Mouse (Mus musculus): ENCODE data around the gene B3galt1. TPM values are rescaled to one million over a fixed set of nuclear protein-coding genes. Genes with fewer than 3 reads are reported as not detected.

The B3galt1 gene
- polyA plus RNA-seq, 1 experiment from 2014 or later: 0.33 TPM

- Histone ChIP-seq H3K27ac (ENCODE audit: low read length) (no peak overlapping the region), H3K9ac (ENCODE audit: low read depth, low read length) (no peak overlapping the region), H3K27me3 (ENCODE audit: control insufficient read depth, insufficient read depth, low read depth, low read length) (no peaks in the 10 kb centered on the region), H3K4me2 (ENCODE audit: low read depth, low read length) (no peak overlapping the region), H3K36me3 (ENCODE audit: control insufficient read depth, insufficient read depth) (no peaks in the 10 kb centered on the region), H3K9me3 (replicated peaks; ENCODE audit: control insufficient read depth, low read length) (no peaks in the 10 kb centered on the region), H3K4me1 (ENCODE audit: control insufficient read depth, low read depth, low read length) (no peaks in the 10 kb centered on the region), H3K4me3 (ENCODE audit: low read depth, low read length) (no peak overlapping the region)
- 66% methylated on average over 4 of the region's 4 CpGs for WGBS (ENCODE audit: insufficient replicate concordance)
- no peak for ATAC-seq (ENCODE audit: low read depth)
Measured at GRCm38 (mm10) chr2:68162012-68162411, 596.3 kb downstream of the B3galt1 start.

- WGBS (ENCODE audit: insufficient replicate concordance): 52% methylated on average over 10 of the region's 10 CpGs
Measured at GRCm38 (mm10) chr2:68171306-68171705, 605.6 kb downstream of the B3galt1 start.

More at GRCm38 (mm10) chr2:68171306-68171705, 605.6 kb downstream of the B3galt1 start:
- Histone ChIP-seq H3K9ac (ENCODE audit: low read depth, low read length) (no peak overlapping the region), H3K9me3 (replicated peaks; ENCODE audit: control insufficient read depth, low read length) (no peaks in the 10 kb centered on the region), H3K4me3 (ENCODE audit: low read depth, low read length) (no peak overlapping the region), H3K36me3 (ENCODE audit: control insufficient read depth, insufficient read depth) (no peaks in the 10 kb centered on the region), H3K4me2 (ENCODE audit: low read depth, low read length) (no peak overlapping the region), H3K27me3 (ENCODE audit: control insufficient read depth, insufficient read depth, low read depth, low read length) (no peaks in the 10 kb centered on the region), H3K4me1 (ENCODE audit: control insufficient read depth, low read depth, low read length) (no peaks in the 10 kb centered on the region), H3K27ac (ENCODE audit: low read length) (no peak overlapping the region)
- ATAC-seq (ENCODE audit: low read depth): no peak

Small RNA genes within 50 kb of the gene (microRNA-seq; reads per million reads assigned to microRNA genes)
- gene Mir6335: not detected
- not detected for gene Mir7224

Other genes starting within 250 kb of the B3galt1 start
- not detected in 2 replicates for gene Gm21830, start 152.1 kb upstream of the B3galt1 start, polyA plus RNA-seq (2015; fragmentation: Nextera tagmentation; extraction: Ambion mirVana)
- not detected in 2 replicates for gene Gm26727, start 132.7 kb upstream of the B3galt1 start, polyA plus RNA-seq (2015; fragmentation: Nextera tagmentation; extraction: Ambion mirVana)
- gene Xirp2, start 119.9 kb upstream of the B3galt1 start, polyA plus RNA-seq (2015; fragmentation: Nextera tagmentation; extraction: Ambion mirVana): 0.02 TPM in 1 of 2 replicates, not detected in the other

Data from liver, embryonic 16.5 days (tissue).